Mouse (Mus musculus) G1E (cell line): Measurements from ENCODE around the gene Cideb. TPM values are rescaled to one million over a fixed set of nuclear protein-coding genes. Genes with fewer than 3 reads are reported as not detected.

Source experiments
- ATAC-seq: 2 replicates; pipeline ENCODE4 v1.8.0; 2016; ENCODE audit warnings: mild to moderate bottlenecking; ENCODE audit not compliant: insufficient number of reproducible peaks, poor library complexity, low FRiP score, severe bottlenecking; ENCODE audit errors: extremely low read depth
- DNase-seq: peaks from one replicate; pipeline ENCODE4 v3.0.0; 2012; ENCODE audit warnings: low spot score
- H3K27me3 ChIP-seq: 2 replicates; pipeline ENCODE4 v1.6.1; 2012; ENCODE audit warnings: mild to moderate bottlenecking, low read length, inconsistent platforms; ENCODE audit not compliant: insufficient read depth
- H3K36me3 ChIP-seq: replicated peaks from 2 replicates; pipeline ENCODE3; 2012; ENCODE audit warnings: mild to moderate bottlenecking, inconsistent platforms
- H3K4me1 ChIP-seq: 2 replicates; pipeline ENCODE4 v1.6.1; 2012; ENCODE audit warnings: low read depth, low read length, inconsistent platforms, mixed read lengths; ENCODE audit not compliant: insufficient read depth
- H3K4me3 ChIP-seq: 2 replicates; pipeline ENCODE4 v1.5.1; 2012; ENCODE audit warnings: low read depth, mild to moderate bottlenecking, inconsistent platforms, low read length, moderate library complexity, mixed read lengths
- H3K9me3 ChIP-seq: replicated peaks from 2 replicates; pipeline ENCODE4 v1.6.1; 2012; ENCODE audit warnings: inconsistent platforms
- CTCF ChIP-seq: IDR thresholded peaks from 2 replicates; pipeline ENCODE4 v1.5.1; 2012; ENCODE audit warnings: low read depth, low read length, inconsistent platforms, mixed read lengths
- GATA1 ChIP-seq: IDR thresholded peaks from 2 replicates; pipeline ENCODE4 v1.6.1; 2012; ENCODE audit warnings: borderline replicate concordance, low read length, inconsistent platforms, mixed read lengths
- GATA2 ChIP-seq: IDR thresholded peaks from 2 replicates; pipeline ENCODE4 v1.6.1; 2012; ENCODE audit warnings: low read depth, low read length, inconsistent platforms, borderline replicate concordance
- POLR2AphosphoS5 ChIP-seq: IDR thresholded peaks from 2 replicates; pipeline ENCODE4 v1.6.1; 2012; ENCODE audit warnings: low read depth, low read length, inconsistent platforms; ENCODE audit not compliant: insufficient replicate concordance
- TAL1 ChIP-seq: conservative IDR thresholded peaks from 2 replicates; pipeline ENCODE4 v1.6.1; 2012; ENCODE audit warnings: low read depth, low read length, inconsistent platforms, mixed read lengths
- polyA plus RNA-seq: library from polyadenylated mRNA; stranded (reverse); fragments of >175 nt; gene quantifications from 2 replicates; pipeline ENCODE4 v1.2.3, GENCODE M21; 2012
- total RNA-seq, 2 experiments: library from RNA; stranded (forward) in 1 of 2; stranded (reverse) in 1 of 2; fragments of 200-1000 nt in 1 of 2; fragments of >200 nt in 1 of 2; fragmentation: Nextera tagmentation in 1 of 2; gene quantifications; 2 replicates each; pipeline ENCODE4 v1.2.3; 2014 to 2017

Gene Cideb
- total and polyA plus RNA-seq, 3 experiments: 0.38 TPM; not detected in 2

GRCm38 (mm10) chr14:55713007-55713728 is 45.1 kb downstream of the Cideb start:
- H3K27me3 ChIP-seq: no peaks in the 10 kb centered on the region
- peak; percentile 69 for ATAC-seq
- H3K36me3 ChIP-seq: peaks cover 55% of the 10 kb centered on the region
- H3K9me3 ChIP-seq: no peaks in the 10 kb centered on the region
- no peak for TF ChIP-seq GATA2
- TF ChIP-seq GATA1: no peak
- no peak for TF ChIP-seq CTCF
- TF ChIP-seq POLR2AphosphoS5: no peak
- no peak for TF ChIP-seq TAL1
- H3K4me3 ChIP-seq: peak overlapping the region; percentile 75
- H3K4me1 ChIP-seq: peaks cover 76% of the 10 kb centered on the region
- peak; percentile 78 for DNase-seq

GRCm38 (mm10) chr14:55711786-55712185 is 46.5 kb downstream of the Cideb start:
- no peak for TF ChIP-seq GATA1
- no peak for TF ChIP-seq CTCF
- TF ChIP-seq GATA2: no peak
- TF ChIP-seq TAL1: no peak
- no peak for TF ChIP-seq POLR2AphosphoS5
- Histone ChIP-seq H3K4me3 (peak overlapping the region; percentile 75; the same call in 1 of the 2 replicates), H3K27me3 (no peaks in the 10 kb centered on the region), H3K4me1 (peaks cover 81% of the 10 kb centered on the region), H3K36me3 (peaks cover 47% of the 10 kb centered on the region), H3K9me3 (no peaks in the 10 kb centered on the region)
- ATAC-seq (no peak), DNase-seq (no peak)

GRCm38 (mm10) chr14:55709509-55709908 is 48.7 kb downstream of the Cideb start:
- peaks cover 58% of the 10 kb centered on the region for H3K36me3 ChIP-seq
- ATAC-seq (no peak), DNase-seq (no peak)
- H3K9me3 ChIP-seq: no peaks in the 10 kb centered on the region
- H3K4me3 ChIP-seq: no peak overlapping the region
- peaks cover 84% of the 10 kb centered on the region for H3K4me1 ChIP-seq
- TF ChIP-seq GATA2 (no peak), CTCF (no peak), GATA1 (no peak), TAL1 (no peak), POLR2AphosphoS5 (no peak)
- H3K27me3 ChIP-seq: no peaks in the 10 kb centered on the region

DNA sequence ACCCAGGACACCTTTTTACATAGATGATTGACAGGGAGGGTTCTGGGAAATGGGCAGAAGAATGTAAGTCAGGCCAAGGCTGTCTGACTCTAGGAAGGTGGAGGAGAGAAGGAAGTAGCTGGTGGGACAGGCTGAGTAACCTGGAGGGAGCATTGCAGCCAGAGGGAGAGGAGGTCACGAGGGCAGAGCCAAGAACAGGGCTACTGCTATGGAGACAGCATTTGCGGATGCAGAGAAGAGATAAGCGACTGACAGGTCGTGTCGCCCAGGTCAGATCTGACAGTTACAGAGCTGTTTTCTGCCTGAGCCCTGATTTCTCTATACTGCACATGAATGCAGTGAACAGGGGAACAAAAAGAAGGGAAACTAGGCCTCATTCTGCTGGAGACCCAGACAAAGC is 50.9 kb downstream of the Cideb start:
- H3K36me3 ChIP-seq: peaks cover 79% of the 10 kb centered on the region
- no peaks in the 10 kb centered on the region for H3K9me3 ChIP-seq
- DNase-seq (peak; percentile 67), ATAC-seq (peak; percentile 89)
- peaks cover 66% of the 10 kb centered on the region for H3K4me1 ChIP-seq
- TF ChIP-seq CTCF (no peak), TAL1 (peak; percentile 47)
- H3K27me3 ChIP-seq: no peaks in the 10 kb centered on the region
- H3K4me3 ChIP-seq: no peak overlapping the region; the same call in 1 of the 2 replicates

DNA sequence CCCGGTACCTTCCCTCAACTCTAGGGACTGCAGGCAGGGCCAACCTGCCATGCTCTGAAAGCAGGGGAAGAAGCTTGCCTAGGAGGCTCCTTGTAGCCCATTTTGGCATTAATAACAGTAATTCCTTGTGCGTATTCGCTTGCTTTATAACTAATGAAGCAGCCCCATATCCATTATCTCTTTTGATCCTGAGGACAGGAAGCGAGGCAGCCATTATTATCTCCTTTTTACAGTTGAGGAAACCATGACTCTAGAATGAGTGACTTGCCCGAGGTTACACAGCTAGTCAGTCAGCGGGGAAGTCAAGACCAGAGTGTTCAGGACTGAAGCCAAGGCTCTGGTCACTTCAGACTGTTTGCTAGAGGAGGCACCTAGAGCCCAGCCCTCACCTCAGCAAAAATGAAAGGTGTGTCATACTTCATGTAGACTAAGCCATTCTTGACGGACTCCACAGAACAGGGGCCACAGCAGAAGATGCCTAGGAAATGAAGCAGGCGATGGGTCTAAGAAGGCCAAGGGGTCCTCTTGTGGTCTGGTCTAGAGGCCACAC is 52.1 kb downstream of the Cideb start:
- Histone ChIP-seq H3K27me3 (no peaks in the 10 kb centered on the region), H3K4me3 (no peak overlapping the region), H3K9me3 (no peaks in the 10 kb centered on the region), H3K4me1 (peaks cover 54% of the 10 kb centered on the region), H3K36me3 (peaks cover 80% of the 10 kb centered on the region)
- no peak for TF ChIP-seq POLR2AphosphoS5
- TF ChIP-seq TAL1: no peak
- no peak for TF ChIP-seq GATA2
- TF ChIP-seq CTCF: no peak
- no peak for TF ChIP-seq GATA1
- DNase-seq (no peak), ATAC-seq (no peak)

Other genes with a start within 250 kb of the Cideb start
Only the 20 nearest of the 35 such genes appear.
- 24.1 and 49.6 TPM in 2 replicates for gene Ipo4, start 122.5 kb downstream of the Cideb start, total RNA-seq (2014; fragmentation: Nextera tagmentation)
- gene Ipo4, start 122.5 kb downstream of the Cideb start, total RNA-seq (2017): 18.1 and 24.9 TPM in 2 replicates
- 32.7 and 75.8 TPM in 2 replicates for gene Ipo4, start 122.5 kb downstream of the Cideb start, polyA plus RNA-seq
- 7.2 and 10.9 TPM in 2 replicates for gene Gm49378, start 120.6 kb downstream of the Cideb start, total RNA-seq (2014; fragmentation: Nextera tagmentation)
- 2.9 and 4.6 TPM in 2 replicates for gene Gm49378, start 120.6 kb downstream of the Cideb start, total RNA-seq (2017)
- 2.4 TPM in 1 of 2 replicates, not detected in the other for gene Gm49378, start 120.6 kb downstream of the Cideb start, polyA plus RNA-seq
- 35.1 and 40.6 TPM in 2 replicates for gene Tm9sf1, start 114.7 kb downstream of the Cideb start, total RNA-seq (2014; fragmentation: Nextera tagmentation)
- gene Tm9sf1, start 114.7 kb downstream of the Cideb start, total RNA-seq (2017): 54.0 and 57.7 TPM in 2 replicates
- 14.6 and 14.8 TPM in 2 replicates for gene Tm9sf1, start 114.7 kb downstream of the Cideb start, polyA plus RNA-seq
- gene Tssk4, start 108.3 kb downstream of the Cideb start, total RNA-seq (2014; fragmentation: Nextera tagmentation): 4.0 and 4.2 TPM in 2 replicates
- gene Tssk4, start 108.3 kb downstream of the Cideb start, total RNA-seq (2017): 1.9 and 2.3 TPM in 2 replicates
- 0.17 and 0.26 TPM in 2 replicates for gene Tssk4, start 108.3 kb downstream of the Cideb start, polyA plus RNA-seq
- gene Mdp1, start 98.0 kb downstream of the Cideb start, total RNA-seq (2014; fragmentation: Nextera tagmentation): 18.4 and 28.0 TPM in 2 replicates
- 45.8 and 46.5 TPM in 2 replicates for gene Mdp1, start 98.0 kb downstream of the Cideb start, total RNA-seq (2017)
- gene Mdp1, start 98.0 kb downstream of the Cideb start, polyA plus RNA-seq: 9.4 and 12.2 TPM in 2 replicates
- 27.7 and 30.8 TPM in 2 replicates for gene Gmpr2, start 86.5 kb downstream of the Cideb start, total RNA-seq (2014; fragmentation: Nextera tagmentation)
- 40.5 and 42.7 TPM in 2 replicates for gene Gmpr2, start 86.5 kb downstream of the Cideb start, total RNA-seq (2017)
- 20.0 and 24.7 TPM in 2 replicates for gene Gmpr2, start 86.5 kb downstream of the Cideb start, polyA plus RNA-seq
- 234 and 266 TPM in 2 replicates for gene Nedd8, start 86.3 kb downstream of the Cideb start, total RNA-seq (2014; fragmentation: Nextera tagmentation)
- gene Nedd8, start 86.3 kb downstream of the Cideb start, total RNA-seq (2017): 488 and 566 TPM in 2 replicates
- gene Nedd8, start 86.3 kb downstream of the Cideb start, polyA plus RNA-seq: 112 and 128 TPM in 2 replicates
- gene Tinf2, start 76.6 kb downstream of the Cideb start, total RNA-seq (2014; fragmentation: Nextera tagmentation): 51.4 and 55.1 TPM in 2 replicates
- gene Tinf2, start 76.6 kb downstream of the Cideb start, total RNA-seq (2017): 42.4 and 42.7 TPM in 2 replicates
- 41.7 and 44.2 TPM in 2 replicates for gene Tinf2, start 76.6 kb downstream of the Cideb start, polyA plus RNA-seq
- 10.5 and 11.5 TPM in 2 replicates for gene Tgm1, start 44.5 kb downstream of the Cideb start, total RNA-seq (2014; fragmentation: Nextera tagmentation)
- 11.7 and 13.1 TPM in 2 replicates for gene Tgm1, start 44.5 kb downstream of the Cideb start, total RNA-seq (2017)
- 26.6 and 31.1 TPM in 2 replicates for gene Tgm1, start 44.5 kb downstream of the Cideb start, polyA plus RNA-seq
- 11.9 and 12.4 TPM in 2 replicates for gene Rabggta, start 36.2 kb downstream of the Cideb start, total RNA-seq (2014; fragmentation: Nextera tagmentation)
- 15.2 and 17.3 TPM in 2 replicates for gene Rabggta, start 36.2 kb downstream of the Cideb start, total RNA-seq (2017)
- 19.3 and 27.6 TPM in 2 replicates for gene Rabggta, start 36.2 kb downstream of the Cideb start, polyA plus RNA-seq
- gene Dhrs1, start 12.8 kb downstream of the Cideb start, total RNA-seq (2014; fragmentation: Nextera tagmentation): 67.7 and 86.7 TPM in 2 replicates
- gene Dhrs1, start 12.8 kb downstream of the Cideb start, total RNA-seq (2017): 39.3 and 57.2 TPM in 2 replicates
- 4.2 and 6.5 TPM in 2 replicates for gene Dhrs1, start 12.8 kb downstream of the Cideb start, polyA plus RNA-seq
- gene Nop9, start 12.8 kb downstream of the Cideb start, total RNA-seq (2014; fragmentation: Nextera tagmentation): 23.0 and 32.6 TPM in 2 replicates
- gene Nop9, start 12.8 kb downstream of the Cideb start, total RNA-seq (2017): 22.3 and 23.5 TPM in 2 replicates
- 45.5 and 56.5 TPM in 2 replicates for gene Nop9, start 12.8 kb downstream of the Cideb start, polyA plus RNA-seq
- 0.44 TPM in 1 of 2 replicates, not detected in the other for gene Ltb4r2, start 3.0 kb upstream of the Cideb start, total RNA-seq (2014; fragmentation: Nextera tagmentation)
- 0.11 and 0.12 TPM in 2 replicates for gene Ltb4r2, start 3.0 kb upstream of the Cideb start, total RNA-seq (2017)
- gene Ltb4r2, start 3.0 kb upstream of the Cideb start, polyA plus RNA-seq: 0.12 TPM in 1 of 2 replicates, not detected in the other
- 0.53 TPM in 1 of 2 replicates, not detected in the other for gene Ltb4r1, start 7.5 kb upstream of the Cideb start, total RNA-seq (2014; fragmentation: Nextera tagmentation)
- gene Ltb4r1, start 7.5 kb upstream of the Cideb start, total RNA-seq (2017): 0.11 and 0.17 TPM in 2 replicates
- 1.0 and 1.2 TPM in 2 replicates for gene Ltb4r1, start 7.5 kb upstream of the Cideb start, polyA plus RNA-seq
- gene Adcy4, start 25.6 kb upstream of the Cideb start, total RNA-seq (2014; fragmentation: Nextera tagmentation): not detected in 2 replicates
- 0.16 TPM in 1 of 2 replicates, not detected in the other for gene Adcy4, start 25.6 kb upstream of the Cideb start, total RNA-seq (2017)
- gene Adcy4, start 25.6 kb upstream of the Cideb start, polyA plus RNA-seq: 0.03 and 0.05 TPM in 2 replicates
- gene Ripk3, start 30.4 kb upstream of the Cideb start, total RNA-seq (2014; fragmentation: Nextera tagmentation): 0.53 TPM in 1 of 2 replicates, not detected in the other
- 0.23 and 0.27 TPM in 2 replicates for gene Ripk3, start 30.4 kb upstream of the Cideb start, total RNA-seq (2017)
- 0.29 and 0.51 TPM in 2 replicates for gene Ripk3, start 30.4 kb upstream of the Cideb start, polyA plus RNA-seq
- not detected in 2 replicates for gene Nfatc4, start 64.7 kb upstream of the Cideb start, total RNA-seq (2014; fragmentation: Nextera tagmentation)
- 0.12 and 0.71 TPM in 2 replicates for gene Nfatc4, start 64.7 kb upstream of the Cideb start, total RNA-seq (2017)
- gene Nfatc4, start 64.7 kb upstream of the Cideb start, polyA plus RNA-seq: 0.04 TPM in 1 of 2 replicates, not detected in the other
- gene Nynrin, start 95.6 kb upstream of the Cideb start, total RNA-seq (2014; fragmentation: Nextera tagmentation): 4.5 and 5.6 TPM in 2 replicates
- 3.0 TPM in 2 replicates for gene Nynrin, start 95.6 kb upstream of the Cideb start, total RNA-seq (2017)
- gene Nynrin, start 95.6 kb upstream of the Cideb start, polyA plus RNA-seq: 3.7 and 4.2 TPM in 2 replicates
- 0.53 TPM in 1 of 2 replicates, not detected in the other for gene Cbln3, start 125.9 kb upstream of the Cideb start, total RNA-seq (2014; fragmentation: Nextera tagmentation)
- 0.58 and 0.66 TPM in 2 replicates for gene Cbln3, start 125.9 kb upstream of the Cideb start, total RNA-seq (2017)
- gene Cbln3, start 125.9 kb upstream of the Cideb start, polyA plus RNA-seq: 0.20 and 0.35 TPM in 2 replicates
- 25.6 and 29.4 TPM in 2 replicates for gene Khnyn, start 126.5 kb upstream of the Cideb start, total RNA-seq (2014; fragmentation: Nextera tagmentation)
- gene Khnyn, start 126.5 kb upstream of the Cideb start, total RNA-seq (2017): 75.1 and 81.7 TPM in 2 replicates
- gene Khnyn, start 126.5 kb upstream of the Cideb start, polyA plus RNA-seq: 12.6 and 15.5 TPM in 2 replicates